Mouse (Mus musculus): Measurements from ENCODE around the gene Serpini1. TPM values are rescaled to one million over a fixed set of nuclear protein-coding genes. Genes with fewer than 3 reads are reported as not detected.
"Not testable (repeated sequence)": the region's sequence is repeated elsewhere in the genome, so short reads cannot be mapped to it uniquely, and the experiment has no call there.

Gene Serpini1
- total RNA-seq, 2 experiments from 2014 or later = 3.2 to 4.7 TPM

- intact Hi-C loops (cut with DNase I) = no loop called here
These were observed 75.9 kb downstream of the Serpini1 start for GRCm38 (mm10) chr3:75633221-75633620.

GRCm38 (mm10) chr3:75633635-75634034 is 76.3 kb downstream of the Serpini1 start:
- no peak for DNase-seq (ENCODE audit: low spot score)
- intact Hi-C loops (cut with DNase I) = no loop called here

More at GRCm38 (mm10) chr3:75633221-75633620, 75.9 kb downstream of the Serpini1 start:
- DNase-seq (ENCODE audit: low spot score) = no peak

- no peak for DNase-seq (ENCODE audit: low spot score)
- intact Hi-C loops (cut with DNase I) = no loop called here
These were observed 78.3 kb downstream of the Serpini1 start for GRCm38 (mm10) chr3:75635648-75636047.

- no peak for DNase-seq (ENCODE audit: low spot score)
- intact Hi-C loops (cut with DNase I) = no loop called here
These were observed 82.2 kb downstream of the Serpini1 start for GRCm38 (mm10) chr3:75639546-75639945.

- no peak for DNase-seq (ENCODE audit: low spot score)
- intact Hi-C loops (cut with DNase I) = no loop called here
These were observed 90.2 kb downstream of the Serpini1 start for GRCm38 (mm10) chr3:75647542-75647941.

GRCm38 (mm10) chr3:75648226-75648625 is 90.9 kb downstream of the Serpini1 start:
- DNase-seq (ENCODE audit: low spot score) = no peak
- intact Hi-C loops (cut with DNase I) = no loop called here

GRCm38 (mm10) chr3:75650416-75651154 is 93.2 kb downstream of the Serpini1 start:
- intact Hi-C loops (cut with DNase I); DNase-seq (ENCODE audit: low spot score): not testable (repeated sequence)

- intact Hi-C loops (cut with DNase I) = no loop called here
These were observed 94.3 kb downstream of the Serpini1 start for GRCm38 (mm10) chr3:75651603-75652115.

GRCm38 (mm10) chr3:75653901-75654300 is 96.6 kb downstream of the Serpini1 start:
- DNase-seq (ENCODE audit: low spot score); intact Hi-C loops (cut with DNase I): not testable (repeated sequence)

More at GRCm38 (mm10) chr3:75651603-75652115, 94.3 kb downstream of the Serpini1 start:
- DNase-seq (ENCODE audit: low spot score) = no peak

- intact Hi-C loops (cut with DNase I) = no loop called here
- no peak for DNase-seq (ENCODE audit: low spot score)
These were observed 98.4 kb downstream of the Serpini1 start for GRCm38 (mm10) chr3:75655578-75656344.

GRCm38 (mm10) chr3:75666962-75667361 is 109.6 kb downstream of the Serpini1 start:
- intact Hi-C loops (cut with DNase I) = no loop called here
- no peak for DNase-seq (ENCODE audit: low spot score)

- no peak for DNase-seq (ENCODE audit: low spot score)
- intact Hi-C loops (cut with DNase I) = no loop called here
These were observed 113.1 kb downstream of the Serpini1 start for GRCm38 (mm10) chr3:75670425-75670824.

GRCm38 (mm10) chr3:75682881-75683280 is 125.5 kb downstream of the Serpini1 start:
- no peak for DNase-seq (ENCODE audit: low spot score)
- intact Hi-C loops (cut with DNase I) = no loop called here

- no peak for DNase-seq (ENCODE audit: low spot score)
- intact Hi-C loops (cut with DNase I) = no loop called here
These were observed 129.4 kb downstream of the Serpini1 start for GRCm38 (mm10) chr3:75686775-75687174.

GRCm38 (mm10) chr3:75687187-75687825 is 130.0 kb downstream of the Serpini1 start:
- no peak for DNase-seq (ENCODE audit: low spot score)
- intact Hi-C loops (cut with DNase I) = no loop called here

- intact Hi-C loops (cut with DNase I) = no loop called here
- DNase-seq (ENCODE audit: low spot score) = no peak
These were observed 133.0 kb downstream of the Serpini1 start for GRCm38 (mm10) chr3:75690321-75690720.

GRCm38 (mm10) chr3:75692088-75692487 is 134.7 kb downstream of the Serpini1 start:
- DNase-seq (ENCODE audit: low spot score) = no peak
- intact Hi-C loops (cut with DNase I) = no loop called here

Measured in heart, postnatal 25 days (tissue).